Mouse (Mus musculus) ES-E14 (cell line): ENCODE results near the gene Avpr2. TPM values are rescaled to one million over a fixed set of nuclear protein-coding genes. Genes with fewer than 3 reads are reported as not detected.

Experiments used
- DNase-seq: peaks from one replicate; pipeline ENCODE4 v3.0.0-alpha.2; 2013; ENCODE audit warnings: low read depth, low spot score
- H3K27ac ChIP-seq: 2 replicates; pipeline ENCODE4 v1.5.1; 2012; ENCODE audit warnings: low read depth, mild to moderate bottlenecking, low read length, moderate library complexity, mixed read lengths; ENCODE audit not compliant: poor library complexity, insufficient read depth, severe bottlenecking
- H3K36me3 ChIP-seq: 2 replicates; pipeline ENCODE4 v1.6.1; 2012; ENCODE audit warnings: mild to moderate bottlenecking, low read length, moderate library complexity, mixed read lengths; ENCODE audit not compliant: control insufficient read depth, poor library complexity, insufficient read depth, severe bottlenecking
- H3K4me1 ChIP-seq, 2 experiments: fragments of 150-350 bp in 1 of 2; sonication (generic) in 1 of 2; 2 replicates each; pipeline ENCODE4 v1.6.1; 2012; ENCODE audit warnings: low read length in 2 of 2, mild to moderate bottlenecking in 1 of 2, mixed read lengths in 1 of 2; ENCODE audit not compliant: control insufficient read depth in 2 of 2, insufficient read depth in 2 of 2, poor library complexity in 1 of 2
- H3K4me3 ChIP-seq, 2 experiments: fragments of 150-350 bp in 1 of 2; sonication (generic) in 1 of 2; 2 replicates each; pipeline ENCODE4 v1.5.1; 2012; ENCODE audit warnings: low read length in 2 of 2, low read depth in 1 of 2, mild to moderate bottlenecking in 1 of 2, mixed read lengths in 1 of 2; ENCODE audit not compliant: insufficient read depth in 1 of 2, poor library complexity in 1 of 2, severe bottlenecking in 1 of 2
- H3K9ac ChIP-seq: 2 replicates; pipeline ENCODE4 v1.6.1; 2012; ENCODE audit warnings: low read depth, mild to moderate bottlenecking, low read length, mixed read lengths; ENCODE audit not compliant: poor library complexity, insufficient read depth, severe bottlenecking
- H3K9me3 ChIP-seq: fragments of 150-350 bp; sonication (generic); 2 replicates; pipeline ENCODE4 v1.6.1; 2012; ENCODE audit warnings: low read depth, mild to moderate bottlenecking, low read length; ENCODE audit not compliant: control insufficient read depth, insufficient read depth
- CHD2 ChIP-seq: IDR thresholded peaks from 2 replicates; pipeline ENCODE4 v1.6.1; 2014; ENCODE audit warnings: mild to moderate bottlenecking, low read depth, low read length, inconsistent platforms
- HCFC1 ChIP-seq: IDR thresholded peaks from 2 replicates; pipeline ENCODE4 v1.6.1; 2012; ENCODE audit warnings: low read length, inconsistent platforms, borderline replicate concordance; ENCODE audit not compliant: insufficient read depth
- MAFK ChIP-seq: IDR thresholded peaks from 2 replicates; pipeline ENCODE4 v1.6.1; 2014; ENCODE audit warnings: mild to moderate bottlenecking, low read depth, low read length, inconsistent platforms; ENCODE audit not compliant: insufficient read depth
- ZC3H11A ChIP-seq: IDR thresholded peaks from 2 replicates; pipeline ENCODE4 v1.6.1; 2012; ENCODE audit warnings: low read depth, mild to moderate bottlenecking, inconsistent platforms, low read length, borderline replicate concordance
- ZNF384 ChIP-seq: IDR thresholded peaks from 2 replicates; pipeline ENCODE4 v1.6.1; 2012; ENCODE audit warnings: low read depth, low read length, inconsistent platforms
- in situ Hi-C, 2 experiments: fragments of 600-800 bp; cut with MboI; formaldehyde crosslinking; loops; one replicate each; pipeline ENCODE4 v1.15.1; 2025; ENCODE audit warnings: low sequenced_read_pairs in 2 of 2, inconsistent platforms in 1 of 2; ENCODE audit not compliant: unreplicated experiment in 2 of 2
- total RNA-seq: library from RNA; depleted of rRNA; stranded (reverse); fragments of 300-350 nt; gene quantifications from 2 replicates; pipeline ENCODE4 v1.2.3, GENCODE M21; 2012

The Avpr2 gene
- total RNA-seq, 1 experiment: 0.04 TPM

- Histone ChIP-seq H3K9ac (no peak overlapping the region; the same call in 1 of the 2 replicates), H3K9me3 (no peaks in the 10 kb centered on the region), H3K36me3 (peaks cover 17% of the 10 kb centered on the region), H3K4me1 (no peaks in the 10 kb centered on the region), H3K4me3 (no peak overlapping the region), H3K27ac (0 out of 2 replicates have a peak overlapping the region, but pooled peaks have one; percentile 8)
- TF ChIP-seq CHD2 (no peak), ZC3H11A (no peak), HCFC1 (no peak), ZNF384 (no peak), MAFK (no peak)
- in situ Hi-C loops: no loop called here
- no peak for DNase-seq
Measured at GRCm38 (mm10) chrX:73916945-73917344, 25.0 kb downstream of the Avpr2 start.

- TF ChIP-seq MAFK (0 out of 2 replicates have a peak, but pooled peaks have one; percentile 31), HCFC1 (no peak)
- Histone ChIP-seq H3K9me3 (no peaks in the 10 kb centered on the region), H3K9ac (no peak overlapping the region)
Measured at GRCm38 (mm10) chrX:73918631-73919030, 26.7 kb downstream of the Avpr2 start.

GRCm38 (mm10) chrX:73921285-73921822 lies 29.5 kb downstream of the Avpr2 start:
- H3K9me3 ChIP-seq: no peaks in the 10 kb centered on the region
- in situ Hi-C loops: no loop called here
- peaks cover 21% of the 10 kb centered on the region for H3K36me3 ChIP-seq
- H3K4me1 ChIP-seq: no peaks in the 10 kb centered on the region
- TF ChIP-seq ZC3H11A: no peak
- no peak for TF ChIP-seq HCFC1
- no peak for TF ChIP-seq CHD2
- no peak for TF ChIP-seq MAFK
- no peak for DNase-seq
- H3K9ac ChIP-seq: peak overlapping the region; percentile 80
- peak overlapping the region; percentile 76 to 97 for H3K4me3 ChIP-seq
- peak overlapping the region; percentile 26; the same call in 1 of the 2 replicates for H3K27ac ChIP-seq

More at GRCm38 (mm10) chrX:73918631-73919030, 26.7 kb downstream of the Avpr2 start:
- Histone ChIP-seq H3K36me3 (peaks cover 17% of the 10 kb centered on the region), H3K27ac (no peak overlapping the region), H3K4me3 (no peak overlapping the region), H3K4me1 (no peaks in the 10 kb centered on the region)
- in situ Hi-C loops: no loop called here
- DNase-seq: no peak

- peak; percentile 73 for DNase-seq
- H3K9me3 ChIP-seq: no peaks in the 10 kb centered on the region
- peaks cover 21% of the 10 kb centered on the region for H3K36me3 ChIP-seq
- TF ChIP-seq MAFK (no peak), HCFC1 (no peak), ZNF384 (no peak), CHD2 (no peak), ZC3H11A (no peak)
- no peaks in the 10 kb centered on the region for H3K4me1 ChIP-seq
- H3K9ac ChIP-seq: peak within 1 kb of the TSS; percentile 80
- in situ Hi-C loops: no loop called here
- H3K27ac ChIP-seq: peak within 1 kb of the TSS; percentile 66
- peak within 1 kb of the TSS; percentile 76 to 97 for H3K4me3 ChIP-seq
Measured at GRCm38 (mm10) chrX:73921823-73922549, 30.1 kb downstream of the Avpr2 start, which contains the start of the genes Arhgap4 and Naa10. Arhgap4 (minus strand) TSS chrX:73921870. Naa10 (minus strand) TSS chrX:73921944.
